Mouse (Mus musculus): ENCODE data around the gene St3gal5. TPM values are rescaled to one million over a fixed set of nuclear protein-coding genes. Genes with fewer than 3 reads are reported as not detected.

Gene St3gal5
- polyA plus RNA-seq (2014; fragmentation: Illumina TruSeq; extraction: RNeasy Lipid Tissue Mini Kit (QIAGEN cat#74804); ENCODE audit: insufficient read depth, low read depth, low replicate concordance): 18.7 TPM

GRCm38 (mm10) chr6:72097181-72097995, at the start of gene St3gal5:
TSS of gene St3gal5 (plus strand) at chr6:72097592.

Other genes starting within 250 kb of the St3gal5 start
- 23.4 TPM for gene Ptcd3, start 188.8 kb upstream of the St3gal5 start, polyA plus RNA-seq (2014; fragmentation: Illumina TruSeq; extraction: RNeasy Lipid Tissue Mini Kit (QIAGEN cat#74804); ENCODE audit: insufficient read depth, low read depth, low replicate concordance)
- 6.0 TPM for gene Polr1a, start 188.5 kb upstream of the St3gal5 start, polyA plus RNA-seq (2014; fragmentation: Illumina TruSeq; extraction: RNeasy Lipid Tissue Mini Kit (QIAGEN cat#74804); ENCODE audit: insufficient read depth, low read depth, low replicate concordance)
- 13.7 TPM for gene Atoh8, start 138.0 kb downstream of the St3gal5 start, polyA plus RNA-seq (2014; fragmentation: Illumina TruSeq; extraction: RNeasy Lipid Tissue Mini Kit (QIAGEN cat#74804); ENCODE audit: insufficient read depth, low read depth, low replicate concordance)
- gene Sftpb, start 207.0 kb downstream of the St3gal5 start, polyA plus RNA-seq (2014; fragmentation: Illumina TruSeq; extraction: RNeasy Lipid Tissue Mini Kit (QIAGEN cat#74804); ENCODE audit: insufficient read depth, low read depth, low replicate concordance): 2,676 TPM
- gene Usp39, start 247.6 kb downstream of the St3gal5 start, polyA plus RNA-seq (2014; fragmentation: Illumina TruSeq; extraction: RNeasy Lipid Tissue Mini Kit (QIAGEN cat#74804); ENCODE audit: insufficient read depth, low read depth, low replicate concordance): 23.9 TPM
- gene 0610030E20Rik, start 249.7 kb downstream of the St3gal5 start, polyA plus RNA-seq (2014; fragmentation: Illumina TruSeq; extraction: RNeasy Lipid Tissue Mini Kit (QIAGEN cat#74804); ENCODE audit: insufficient read depth, low read depth, low replicate concordance): 8.5 TPM